Mouse (Mus musculus) heart, postnatal 14 days (tissue): ENCODE data around the gene Thegl. TPM values are rescaled to one million over a fixed set of nuclear protein-coding genes. Genes with fewer than 3 reads are reported as not detected.
"Not testable (repeated sequence)": the region's sequence is repeated elsewhere in the genome, so short reads cannot be mapped to it uniquely, and the experiment has no call there.

Experiments
- DNase-seq, 2 experiments: peaks; one replicate each; pipeline ENCODE4 v3.0.0; 2021 to 2022
- intact Hi-C: fragments of 180-260 bp; cut with DNase I; formaldehyde crosslinking; loops from one replicate; pipeline ENCODE4 v1.15.1; 2025
- total RNA-seq, 2 experiments: library from RNA; stranded (reverse); gene quantifications; 2 replicates each; pipeline ENCODE4 v1.2.3; 2021

The Thegl gene
- total RNA-seq, 2 experiments from 2014 or later = not detected

GRCm38 (mm10) chr5:77090521-77091096 is 74.8 kb downstream of the Thegl start:
- no peak for DNase-seq
- intact Hi-C loops = no loop called here

DNA sequence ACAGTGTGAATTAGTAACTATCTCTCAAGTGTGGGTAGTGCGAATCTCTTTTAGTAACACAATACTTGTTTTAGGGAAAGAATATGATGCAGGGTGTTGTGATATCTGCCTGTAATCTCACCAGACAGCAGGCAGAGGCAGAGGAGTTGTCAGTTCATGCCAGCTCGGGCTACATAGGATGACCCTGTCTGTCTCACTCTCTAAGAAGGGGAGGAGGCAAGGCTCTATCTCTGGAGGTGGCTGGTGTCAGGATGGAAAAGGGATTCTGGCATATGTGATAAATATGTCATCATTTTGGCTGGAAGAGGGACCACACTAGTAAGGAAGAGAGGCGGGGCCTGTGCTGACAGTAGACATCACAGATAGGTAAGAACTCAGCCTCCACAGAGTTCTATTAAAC is 76.1 kb downstream of the Thegl start:
- no peak for DNase-seq
- intact Hi-C loops = no loop called here

GRCm38 (mm10) chr5:77092531-77092930 is 76.7 kb downstream of the Thegl start:
- intact Hi-C loops = no loop called here

DNA sequence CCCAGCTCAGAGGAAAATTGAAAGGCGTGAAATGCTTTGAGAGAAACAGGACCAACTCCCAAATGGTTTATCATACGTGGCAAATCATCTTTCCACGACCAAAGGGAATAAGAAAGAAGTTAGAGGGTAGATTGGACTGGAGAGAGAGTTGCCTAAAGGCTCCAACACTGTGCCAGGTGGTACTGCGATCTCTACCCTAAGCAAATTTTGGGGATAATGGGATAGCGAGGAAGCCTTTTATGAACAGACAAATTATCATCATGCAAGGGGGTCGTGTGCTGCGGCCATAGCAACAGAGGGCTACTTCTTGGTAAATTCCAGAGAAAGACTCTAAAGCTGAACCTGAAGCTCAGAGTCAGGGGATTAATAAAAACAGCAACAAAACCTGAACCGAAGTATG is 78.1 kb downstream of the Thegl start:
- intact Hi-C loops = no loop called here
- no peak for DNase-seq

More at GRCm38 (mm10) chr5:77092531-77092930, 76.7 kb downstream of the Thegl start:
- DNase-seq = no peak

DNA sequence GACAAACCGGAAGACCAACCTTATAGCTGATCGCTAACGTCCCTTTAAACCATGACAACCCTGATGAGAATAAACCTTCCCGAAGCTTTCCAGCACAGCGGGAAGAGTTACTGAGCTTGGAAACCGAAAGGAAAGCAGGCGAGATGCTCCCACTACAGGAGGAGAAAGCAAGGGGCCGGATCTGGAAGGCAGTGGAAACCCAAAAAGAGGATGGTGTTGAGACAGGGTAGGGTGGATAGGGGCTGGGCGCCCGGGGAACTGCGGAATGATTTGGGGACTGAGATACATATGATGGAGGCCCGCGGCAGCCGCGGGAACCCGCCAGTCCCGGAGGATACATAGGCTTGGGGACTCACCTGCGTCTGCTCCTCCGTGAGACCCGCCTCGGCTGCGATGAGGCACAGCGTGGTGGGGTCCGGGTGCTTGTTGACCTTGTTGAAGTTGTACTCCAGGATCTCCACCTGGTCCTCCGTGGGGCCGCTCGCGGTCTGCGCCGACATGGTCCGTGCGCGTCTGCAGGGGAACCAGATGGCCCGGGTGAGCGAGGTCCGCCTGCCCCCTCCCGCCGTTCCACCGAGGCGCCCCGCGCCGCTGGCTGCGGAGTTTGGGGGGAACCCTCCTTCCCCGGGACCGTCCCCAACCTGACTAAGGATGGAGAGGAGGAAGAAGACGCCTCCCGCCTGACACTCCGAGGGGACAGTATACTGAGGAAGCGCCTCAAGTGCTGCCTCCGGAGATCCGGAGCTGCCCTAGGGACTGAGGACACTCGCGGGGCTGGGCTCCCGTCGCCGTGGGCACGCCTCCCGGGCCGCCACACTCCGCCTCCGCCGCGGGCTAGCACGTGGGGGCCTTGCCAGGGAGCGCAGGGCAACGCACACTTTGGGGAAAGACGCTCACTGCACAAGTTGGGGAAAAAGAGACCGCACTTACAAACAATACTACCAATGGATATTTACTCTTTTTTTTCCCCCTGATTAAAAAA is 79.0 kb downstream of the Thegl start:
- DNase-seq = peak; percentile 86
- intact Hi-C loops = no loop called here

DNA sequence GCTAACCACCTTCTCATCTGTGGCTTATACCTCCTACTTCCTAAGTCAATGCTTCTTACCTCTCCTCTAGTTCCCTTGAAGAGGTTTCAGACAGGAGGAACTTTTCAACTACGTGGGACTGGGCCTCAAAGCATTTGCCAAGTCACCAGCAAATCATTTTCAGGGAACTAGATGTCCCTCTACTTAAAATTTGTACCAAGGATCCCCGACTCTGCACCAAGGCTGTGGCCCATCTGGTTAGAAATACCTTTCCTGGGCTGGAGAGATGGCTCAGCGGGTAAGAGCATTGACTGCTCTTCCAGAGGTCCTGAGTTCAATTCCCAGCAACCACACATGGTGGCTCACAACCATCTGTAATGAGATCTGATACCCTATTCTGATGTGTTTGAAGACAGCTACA is 80.4 kb downstream of the Thegl start:
- intact Hi-C loops = loop anchor here (2.0 kb wide), 1 partner anchor 25 kb away; no protein-coding TSS in a partner anchor

GRCm38 (mm10) chr5:77097686-77098085 is 81.9 kb downstream of the Thegl start:
- DNase-seq = no peak
- intact Hi-C loops = loop anchor here (2.0 kb wide), 1 partner anchor 23 kb away; no protein-coding TSS in a partner anchor

More for the DNA sequence above, 80.4 kb downstream of the Thegl start:
- not testable (repeated sequence) for DNase-seq

- DNase-seq = no peak
- intact Hi-C loops = no loop called here
Measured at GRCm38 (mm10) chr5:77098874-77099273, 83.1 kb downstream of the Thegl start.

GRCm38 (mm10) chr5:77099317-77099996 is 83.6 kb downstream of the Thegl start:
- peak; percentile 28 to 40 for DNase-seq
- intact Hi-C loops = no loop called here

DNA sequence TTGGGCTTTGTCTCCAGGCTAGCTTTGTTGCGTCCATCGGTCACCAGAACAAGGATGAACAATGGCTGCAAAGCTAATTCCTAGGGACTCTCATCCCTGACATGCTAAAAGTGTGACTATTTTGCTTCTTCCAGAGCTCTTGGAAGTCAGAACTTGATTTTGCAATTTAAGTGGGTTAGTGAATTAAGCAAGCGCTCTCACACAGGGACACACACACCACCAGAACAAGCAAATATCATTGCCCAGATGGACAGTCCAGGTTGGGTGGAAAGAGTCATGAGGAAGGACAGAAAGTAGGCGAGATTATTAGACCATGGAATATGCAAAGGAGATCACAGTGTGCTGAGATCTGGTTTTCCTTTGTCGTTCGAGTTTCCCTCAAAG is 84.2 kb downstream of the Thegl start:
- DNase-seq = no peak

DNA sequence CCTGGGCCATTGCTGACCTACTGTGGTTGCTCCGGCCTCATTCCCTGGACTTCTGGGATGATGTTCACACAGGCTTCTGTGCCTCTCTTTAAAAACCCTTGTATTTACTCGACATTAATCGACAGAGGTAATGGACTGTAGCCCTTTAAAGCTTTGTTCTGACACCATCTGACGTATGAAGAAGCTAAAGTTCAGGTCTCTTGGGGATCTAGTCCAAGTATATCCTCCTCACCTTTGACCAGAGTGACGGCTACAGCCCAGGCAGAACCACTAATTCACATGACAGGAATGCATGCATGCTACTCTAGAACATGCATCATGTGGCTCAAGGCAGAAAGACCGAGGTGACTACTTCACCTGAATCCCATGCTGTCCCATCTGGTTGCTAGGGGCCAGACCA is 84.9 kb downstream of the Thegl start:
- intact Hi-C loops = no loop called here
- no peak for DNase-seq

More for the DNA sequence above, 84.2 kb downstream of the Thegl start:
- intact Hi-C loops = no loop called here

DNA sequence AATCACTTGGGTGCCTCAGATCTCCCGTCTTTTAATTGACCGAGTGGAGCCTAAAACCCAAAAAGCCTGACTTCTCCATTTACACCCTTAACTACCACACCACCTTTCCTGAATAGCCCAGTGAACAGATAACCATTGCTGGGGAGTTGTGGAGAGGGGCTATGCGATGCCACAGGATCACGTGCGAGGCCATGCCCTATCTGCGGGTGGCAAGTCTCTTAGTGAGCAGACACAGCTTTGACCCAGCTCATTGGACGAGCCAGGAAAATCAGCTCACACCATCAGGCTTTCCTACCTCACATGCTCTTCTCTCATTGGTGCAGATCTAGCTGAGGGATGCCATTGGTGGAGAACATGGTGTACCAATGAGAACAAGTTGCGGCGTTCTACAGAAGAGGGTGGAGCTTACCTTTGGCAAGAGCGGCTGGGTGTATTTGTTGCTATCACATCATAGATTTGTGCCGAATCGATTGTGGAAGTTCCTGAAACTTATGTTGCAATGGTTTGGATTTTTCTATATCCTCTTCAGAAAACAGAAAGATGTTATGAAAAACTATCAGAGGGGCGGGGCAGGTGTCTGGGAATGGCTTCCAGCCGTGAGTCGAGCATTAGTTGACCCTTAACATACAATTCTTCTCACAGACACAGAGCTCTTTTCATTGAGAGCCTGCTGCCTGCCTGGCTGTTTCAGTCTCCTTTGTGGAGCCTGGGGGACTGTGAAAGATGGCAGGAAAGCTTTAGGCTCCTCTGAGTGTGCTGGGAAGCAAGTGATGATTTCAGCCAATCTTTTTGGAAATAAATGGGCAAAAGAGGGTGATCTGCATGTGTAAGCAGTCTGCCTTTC is 86.9 kb downstream of the Thegl start:
- DNase-seq = no peak
- intact Hi-C loops = no loop called here

GRCm38 (mm10) chr5:77107146-77107822 is 91.5 kb downstream of the Thegl start:
- no peak for DNase-seq
- intact Hi-C loops = no loop called here

- DNase-seq = no peak
- intact Hi-C loops = no loop called here
Measured at GRCm38 (mm10) chr5:77108806-77109205, 93.0 kb downstream of the Thegl start.

- intact Hi-C loops = no loop called here
- no peak for DNase-seq
Measured at GRCm38 (mm10) chr5:77109814-77110213, 94.0 kb downstream of the Thegl start.
